14 mouse cellular contexts compared by ENCODE assay signal in genomic region chr13:117705997-117706396, GRCm38 (mm10).
DNase-seq lines count a peak whose midpoint lies in the region; ATAC-seq lines count a peak whose summit lies in the region.
"Had no signal": no experiment of that assay in that cellular context is flagged by ENCODE, and none has a peak within 500 bp of the region (broad histone marks: within the 10 kb centered on the region; RNA-seq: fewer than 3 reads in every experiment).

No protein-coding gene starts in this region.

- peak; percentile 45; the same call in 1 of the 2 replicates for ATAC-seq in forebrain, embryonic 16.5 days
- ATAC-seq in forebrain, embryonic 11.5 days (replicated peaks; ENCODE audit: low FRiP score), result no peak
- 0 out of 2 replicates have a peak, but pooled peaks have one; percentile 55 for ATAC-seq in neural tube, embryonic 11.5 days (ENCODE audit: insufficient read depth, low FRiP score, low TSS enrichment)
- ATAC-seq in limb, embryonic 13.5 days (ENCODE audit: low FRiP score, low read depth), result peak; percentile 94
- no peak for ATAC-seq in liver, embryonic 12.5 days
- ATAC-seq: CD4-positive, CD25-positive, alpha-beta regulatory T cell, adult 4 months; intestine, postnatal 0 days had no signal

- H3K4me3 ChIP-seq in forebrain, embryonic 16.5 days (replicated peaks; ENCODE audit: low read length), result no peak overlapping the region
- no peak overlapping the region for H3K4me3 ChIP-seq in forebrain, embryonic 11.5 days (ENCODE audit: low read depth, low read length)
- no peak overlapping the region for H3K4me3 ChIP-seq in neural tube, embryonic 11.5 days (ENCODE audit: low read depth, low read length)
- no peak overlapping the region for H3K4me3 ChIP-seq in limb, embryonic 13.5 days
- H3K4me3 ChIP-seq in liver, embryonic 12.5 days, result no peak overlapping the region

- H3K27ac ChIP-seq in forebrain, embryonic 16.5 days (ENCODE audit: low read length), result no peak overlapping the region
- H3K27ac ChIP-seq in forebrain, embryonic 11.5 days (ENCODE audit: low read depth, low read length), result no peak overlapping the region
- H3K27ac ChIP-seq in neural tube, embryonic 11.5 days (ENCODE audit: low read depth, low read length), result no peak overlapping the region
- no peak overlapping the region for H3K27ac ChIP-seq in limb, embryonic 13.5 days
- H3K27ac ChIP-seq in liver, embryonic 12.5 days, result no peak overlapping the region

- H3K27me3 ChIP-seq in forebrain, embryonic 16.5 days (replicated peaks; ENCODE audit: control insufficient read depth, insufficient read depth, low read length), result no peaks in the 10 kb centered on the region
- no peaks in the 10 kb centered on the region for H3K27me3 ChIP-seq in forebrain, embryonic 11.5 days (ENCODE audit: control insufficient read depth, insufficient read depth, low read length)
- no peaks in the 10 kb centered on the region for H3K27me3 ChIP-seq in neural tube, embryonic 11.5 days (ENCODE audit: control insufficient read depth, insufficient read depth, low read length)
- no peaks in the 10 kb centered on the region for H3K27me3 ChIP-seq in limb, embryonic 13.5 days
- H3K27me3 ChIP-seq in liver, embryonic 12.5 days (replicated peaks), result no peaks in the 10 kb centered on the region

- no peak overlapping the region for H3K4me2 ChIP-seq in forebrain, embryonic 16.5 days (ENCODE audit: low read length)
- no peak overlapping the region for H3K4me2 ChIP-seq in forebrain, embryonic 11.5 days (ENCODE audit: low read depth, low read length, severe bottlenecking)
- no peak overlapping the region for H3K4me2 ChIP-seq in neural tube, embryonic 11.5 days (ENCODE audit: low read depth)
- H3K4me2 ChIP-seq in limb, embryonic 13.5 days (replicated peaks), result no peak overlapping the region
- H3K4me2 ChIP-seq in liver, embryonic 12.5 days, result no peak overlapping the region
- H3K4me2 ChIP-seq: heart, embryonic 11.5 days had no signal

- H3K9me3 ChIP-seq in forebrain, embryonic 16.5 days (ENCODE audit: control insufficient read depth, low read length), result no peaks in the 10 kb centered on the region
- H3K9me3 ChIP-seq in forebrain, embryonic 11.5 days (ENCODE audit: control insufficient read depth, low read length), result no peaks in the 10 kb centered on the region
- no peaks in the 10 kb centered on the region for H3K9me3 ChIP-seq in neural tube, embryonic 11.5 days (ENCODE audit: control insufficient read depth, low read length)
- no peaks in the 10 kb centered on the region for H3K9me3 ChIP-seq in limb, embryonic 13.5 days
- H3K9me3 ChIP-seq in liver, embryonic 12.5 days (replicated peaks), result no peaks in the 10 kb centered on the region

- H3K36me3 ChIP-seq in forebrain, embryonic 16.5 days (ENCODE audit: control insufficient read depth, insufficient read depth), result no peaks in the 10 kb centered on the region
- no peaks in the 10 kb centered on the region for H3K36me3 ChIP-seq in forebrain, embryonic 11.5 days (ENCODE audit: control insufficient read depth, insufficient read depth, low read length)
- no peaks in the 10 kb centered on the region for H3K36me3 ChIP-seq in neural tube, embryonic 11.5 days (ENCODE audit: control insufficient read depth, insufficient read depth, low read length)
- no peaks in the 10 kb centered on the region for H3K36me3 ChIP-seq in limb, embryonic 13.5 days
- no peaks in the 10 kb centered on the region for H3K36me3 ChIP-seq in liver, embryonic 12.5 days

- WGBS in forebrain, embryonic 16.5 days, result 70% methylated on average over 3 of the region's 3 CpGs
- WGBS in forebrain, embryonic 11.5 days, result 91% methylated on average over 3 of the region's 3 CpGs
- WGBS in neural tube, embryonic 11.5 days, result 74% methylated on average over 3 of the region's 3 CpGs
- WGBS in limb, embryonic 13.5 days, result 20% methylated on average over 3 of the region's 3 CpGs
- 73% methylated on average over 3 of the region's 3 CpGs for WGBS in liver, embryonic 12.5 days (ENCODE audit: insufficient replicate concordance)

- no peaks in the 10 kb centered on the region for H3K4me1 ChIP-seq in forebrain, embryonic 16.5 days (replicated peaks; ENCODE audit: control insufficient read depth, insufficient read depth, low read length)
- H3K4me1 ChIP-seq in forebrain, embryonic 11.5 days (replicated peaks; ENCODE audit: control insufficient read depth, insufficient read depth, low read length), result no peaks in the 10 kb centered on the region
- H3K4me1 ChIP-seq in neural tube, embryonic 11.5 days (ENCODE audit: control insufficient read depth, insufficient read depth, low read length), result no peaks in the 10 kb centered on the region
- peaks cover 24% of the 10 kb centered on the region for H3K4me1 ChIP-seq in limb, embryonic 13.5 days
- H3K4me1 ChIP-seq in liver, embryonic 12.5 days, result no peaks in the 10 kb centered on the region

- no peak for DNase-seq in forebrain, embryonic 11.5 days (ENCODE audit: low spot score)
- peak; percentile 22 for DNase-seq in neural tube, embryonic 11.5 days (ENCODE audit: low spot score)
- no peak for DNase-seq in neural tube, embryonic 10.5 days (ENCODE audit: extremely low spot score, low spot score)
- no peak for DNase-seq in thymus, postnatal 25 days
- DNase-seq: adrenal gland, postnatal 10 days; cerebellum, adult 11-12 months; right cerebral cortex, postnatal 25 days; thymus, postnatal 14 days had no signal

- H3K9ac ChIP-seq in forebrain, embryonic 16.5 days (replicated peaks; ENCODE audit: low read depth, low read length), result no peak overlapping the region
- no peak overlapping the region for H3K9ac ChIP-seq in forebrain, embryonic 11.5 days (ENCODE audit: low read length)
- H3K9ac ChIP-seq in neural tube, embryonic 11.5 days (ENCODE audit: low read length), result no peak overlapping the region
- H3K9ac ChIP-seq in limb, embryonic 13.5 days, result no peak overlapping the region
- no peak overlapping the region for H3K9ac ChIP-seq in liver, embryonic 12.5 days

Comparison
In these comparisons a context has a peak if more than half of its experiments do, and no peak if none do; other contexts are left out.
1. ATAC-seq: peak in forebrain, embryonic 16.5 days (single experiment), neural tube, embryonic 11.5 days (single experiment) and limb, embryonic 13.5 days (single experiment); none in forebrain, embryonic 11.5 days (single experiment) and liver, embryonic 12.5 days (single experiment).